Mouse (Mus musculus) cortical plate, adult 2 months (tissue): Measurements from ENCODE around the gene Smox.

Experiments
- CTCF ChIP-seq: fragments of 200-500 bp; IDR thresholded peaks from 2 replicates; pipeline ENCODE4 v1.5.1; 2011; ENCODE audit warnings: mild to moderate bottlenecking, control low read depth, low read length; ENCODE audit not compliant: insufficient read depth; ENCODE audit errors: extremely low read depth
- POLR2A ChIP-seq: fragments of 200-500 bp; IDR thresholded peaks from 2 replicates; pipeline ENCODE4 v1.6.1; 2011; ENCODE audit warnings: mild to moderate bottlenecking, low read length, control low read depth; ENCODE audit not compliant: insufficient read depth; ENCODE audit errors: extremely low read depth

DNA sequence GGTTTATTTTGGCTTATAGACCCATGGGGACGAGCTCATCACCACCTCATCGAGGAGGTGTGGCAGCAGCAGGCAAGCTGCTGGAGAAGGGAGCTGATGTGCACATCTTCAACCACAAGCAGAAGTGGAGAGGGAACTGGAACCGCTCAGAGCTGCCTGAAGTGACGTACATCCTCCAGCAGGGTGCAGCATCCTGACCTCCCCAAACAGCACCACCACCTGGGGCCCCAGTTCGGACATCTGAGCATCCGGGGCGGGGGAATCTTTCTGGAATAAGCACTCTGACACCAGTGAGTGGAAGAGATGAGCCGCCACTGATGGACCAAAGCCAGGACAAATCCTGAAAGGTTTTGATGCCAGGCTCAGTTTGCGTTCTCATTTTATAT, 39.3 kb downstream of the Smox start:
- TF ChIP-seq POLR2A (no peak), CTCF (peak; percentile 68)
